Mouse (Mus musculus) thymus, adult 2 months (tissue): ENCODE results near the gene Arhgap20. TPM values are rescaled to one million over a fixed set of nuclear protein-coding genes. Genes with fewer than 3 reads are reported as not detected.

Experiments used
- DNase-seq: peaks from one replicate; pipeline ENCODE4 v3.0.0; 2021
- H3K27ac ChIP-seq: fragments of 200-500 bp; 2 replicates; pipeline ENCODE4 v1.5.1; 2012; ENCODE audit warnings: low read length, control low read depth; ENCODE audit not compliant: control insufficient read depth, insufficient read depth
- H3K27me3 ChIP-seq: fragments of 200-500 bp; 2 replicates; pipeline ENCODE4 v1.6.1; 2012; ENCODE audit warnings: mild to moderate bottlenecking, low read length, moderate library complexity, mixed read lengths; ENCODE audit not compliant: control insufficient read depth, insufficient read depth
- H3K36me3 ChIP-seq: fragments of 200-500 bp; 2 replicates; pipeline ENCODE4 v1.6.1; 2012; ENCODE audit warnings: mild to moderate bottlenecking, low read length, moderate library complexity; ENCODE audit not compliant: control insufficient read depth, insufficient read depth
- H3K4me1 ChIP-seq: fragments of 200-500 bp; replicated peaks from 2 replicates; pipeline ENCODE4 v1.6.1; 2012; ENCODE audit warnings: low read length; ENCODE audit not compliant: control insufficient read depth, insufficient read depth
- H3K4me3 ChIP-seq: fragments of 200-500 bp; 2 replicates; pipeline ENCODE4 v1.5.1; 2012; ENCODE audit warnings: mild to moderate bottlenecking, low read length, control low read depth, moderate library complexity; ENCODE audit not compliant: control insufficient read depth, insufficient read depth
- CTCF ChIP-seq: fragments of 200-500 bp; IDR thresholded peaks from 2 replicates; pipeline ENCODE4 v1.5.1; 2012; ENCODE audit warnings: mild to moderate bottlenecking, control low read depth, low read length, moderate library complexity, borderline replicate concordance; ENCODE audit not compliant: control insufficient read depth, poor library complexity, insufficient read depth; ENCODE audit errors: extremely low read depth
- POLR2A ChIP-seq: fragments of 200-500 bp; IDR thresholded peaks from 2 replicates; pipeline ENCODE4 v1.6.1; 2012; ENCODE audit warnings: mild to moderate bottlenecking, low read length, control low read depth, moderate library complexity; ENCODE audit not compliant: control insufficient read depth, poor library complexity, insufficient read depth; ENCODE audit errors: extremely low read depth
- WGBS: fragments of 180-500 bp; shearing (Covaris S2); methylation state at CpG from one replicate; pipeline ENCODE4 v1.1.7; 2018; 5-methylcytosine and 5-hydroxymethylcytosine counted together
- polyA plus RNA-seq: library from polyadenylated mRNA; depleted of rRNA; stranded (reverse); fragments of >200 nt; gene quantifications from 2 replicates; pipeline ENCODE4 v1.2.3, GENCODE M21; 2012

The Arhgap20 gene
- polyA plus RNA-seq, 1 experiment: 1.2 TPM

GRCm38 (mm10) chr9:51795206-51795605 is 30.1 kb downstream of the Arhgap20 start:
- TF ChIP-seq CTCF: no peak
- no peak for TF ChIP-seq POLR2A
- no peaks in the 10 kb centered on the region for H3K27me3 ChIP-seq
- H3K4me3 ChIP-seq: no peak overlapping the region
- WGBS: 79% methylated on average over 6 of the region's 6 CpGs
- no peaks in the 10 kb centered on the region for H3K4me1 ChIP-seq
- DNase-seq: no peak
- no peak overlapping the region for H3K27ac ChIP-seq
- H3K36me3 ChIP-seq: no peaks in the 10 kb centered on the region

- H3K27me3 ChIP-seq: no peaks in the 10 kb centered on the region
- H3K4me3 ChIP-seq: no peak overlapping the region
- TF ChIP-seq CTCF (no peak), POLR2A (no peak)
- no peak overlapping the region for H3K27ac ChIP-seq
- no peaks in the 10 kb centered on the region for H3K36me3 ChIP-seq
- no peaks in the 10 kb centered on the region for H3K4me1 ChIP-seq
- no peak for DNase-seq
- WGBS: 92% methylated on average over 5 of the region's 5 CpGs
These were observed 33.1 kb downstream of the Arhgap20 start for GRCm38 (mm10) chr9:51798251-51798650.

GRCm38 (mm10) chr9:51799156-51799555 is 34.0 kb downstream of the Arhgap20 start:
- no peaks in the 10 kb centered on the region for H3K27me3 ChIP-seq
- no peaks in the 10 kb centered on the region for H3K4me1 ChIP-seq
- H3K36me3 ChIP-seq: no peaks in the 10 kb centered on the region
- WGBS: 89% methylated on average over 9 of the region's 9 CpGs
- no peak overlapping the region for H3K27ac ChIP-seq
- H3K4me3 ChIP-seq: no peak overlapping the region
- TF ChIP-seq POLR2A (no peak), CTCF (no peak)
- no peak for DNase-seq

GRCm38 (mm10) chr9:51807272-51807671 is 42.1 kb downstream of the Arhgap20 start:
- no peak for DNase-seq
- Histone ChIP-seq H3K27me3 (no peaks in the 10 kb centered on the region), H3K27ac (no peak overlapping the region), H3K36me3 (no peaks in the 10 kb centered on the region), H3K4me3 (no peak overlapping the region), H3K4me1 (no peaks in the 10 kb centered on the region; the same call in 1 of the 2 replicates)
- TF ChIP-seq POLR2A: no peak
- TF ChIP-seq CTCF: no peak
- WGBS: 93% methylated on average over 3 of the region's 3 CpGs

GRCm38 (mm10) chr9:51812931-51813330 is 47.8 kb downstream of the Arhgap20 start:
- H3K4me3 ChIP-seq: no peak overlapping the region
- no peak for DNase-seq
- TF ChIP-seq POLR2A (no peak), CTCF (no peak)
- H3K27ac ChIP-seq: no peak overlapping the region
- WGBS: 83% methylated on average over 1 of the region's 1 CpGs
- no peaks in the 10 kb centered on the region for H3K36me3 ChIP-seq
- H3K27me3 ChIP-seq: no peaks in the 10 kb centered on the region
- H3K4me1 ChIP-seq: no peaks in the 10 kb centered on the region

GRCm38 (mm10) chr9:51824516-51824915 is 59.4 kb downstream of the Arhgap20 start:
- 98% methylated on average over 7 of the region's 7 CpGs for WGBS
- Histone ChIP-seq H3K4me3 (no peak overlapping the region), H3K4me1 (no peaks in the 10 kb centered on the region), H3K36me3 (no peaks in the 10 kb centered on the region), H3K27ac (no peak overlapping the region), H3K27me3 (no peaks in the 10 kb centered on the region)
- DNase-seq: no peak
- TF ChIP-seq POLR2A (no peak), CTCF (no peak)

GRCm38 (mm10) chr9:51831596-51831995 is 66.5 kb downstream of the Arhgap20 start:
- Histone ChIP-seq H3K4me3 (no peak overlapping the region), H3K4me1 (no peaks in the 10 kb centered on the region), H3K27ac (no peak overlapping the region), H3K27me3 (no peaks in the 10 kb centered on the region), H3K36me3 (no peaks in the 10 kb centered on the region)
- no peak for TF ChIP-seq CTCF
- TF ChIP-seq POLR2A: no peak
- DNase-seq: no peak
- 93% methylated on average over 11 of the region's 11 CpGs for WGBS
